Mouse (Mus musculus) CH12.LX (cell line): ENCODE measurements at regions not wholly inside any gene's neighbourhood (a gene's known extent, or its start where the extent isn't known, plus 50 kb on each side); places are given as distances from the start of the nearest gene placed in this dataset.

Experiments used
- DNase-seq: peaks from one replicate; pipeline ENCODE4 v3.0.0-alpha.2; 2013; ENCODE audit errors: extremely low read depth
- H3K27ac ChIP-seq: 2 replicates; pipeline ENCODE4 v1.5.1; 2012; ENCODE audit warnings: low read depth, mild to moderate bottlenecking, control low read depth, moderate library complexity; ENCODE audit not compliant: insufficient read depth
- H3K27me3 ChIP-seq: replicated peaks from 2 replicates; pipeline ENCODE3; 2012; ENCODE audit warnings: inconsistent platforms
- H3K36me3 ChIP-seq, 2 experiments: replicated peaks in 1 of 2; 2 replicates each; pipeline versions ENCODE3 to v1.6.1; 2012; ENCODE audit warnings: inconsistent platforms in 1 of 2, low read length in 1 of 2, mild to moderate bottlenecking in 1 of 2, mixed read lengths in 1 of 2, moderate library complexity in 1 of 2; ENCODE audit not compliant: control insufficient read depth in 1 of 2, insufficient read depth in 1 of 2
- H3K4me1 ChIP-seq, 2 experiments: 2 replicates each; pipeline ENCODE4 v1.6.1; 2012; ENCODE audit warnings: inconsistent platforms in 1 of 2, moderate library complexity in 1 of 2; ENCODE audit not compliant: insufficient read depth in 2 of 2, control insufficient read depth in 1 of 2
- H3K4me2 ChIP-seq: 2 replicates; pipeline ENCODE4 v1.6.1; 2012; ENCODE audit warnings: low read depth, mild to moderate bottlenecking, control low read depth; ENCODE audit not compliant: poor library complexity, insufficient read depth, severe bottlenecking
- H3K4me3 ChIP-seq, 3 experiments: fragments of 150-350 bp in 1 of 3; sonication (generic) in 1 of 3; replicated peaks in 1 of 3; 2 replicates each; pipeline versions ENCODE3 to v1.5.1; 2011 to 2012; ENCODE audit warnings: low read depth in 2 of 3, low read length in 2 of 3, mild to moderate bottlenecking in 2 of 3, moderate library complexity in 2 of 3, control low read depth in 1 of 3, improper control_type of control experiment in 1 of 3, inconsistent platforms in 1 of 3, mixed read lengths in 1 of 3; ENCODE audit not compliant: poor library complexity in 1 of 3
- H3K79me2 ChIP-seq: replicated peaks from 2 replicates; pipeline ENCODE4 v1.6.1; 2012; ENCODE audit warnings: mild to moderate bottlenecking, moderate library complexity; ENCODE audit not compliant: control insufficient read depth, poor library complexity, insufficient read depth, severe bottlenecking; ENCODE audit errors: extremely low read depth
- H3K9ac ChIP-seq: 2 replicates; pipeline ENCODE4 v1.6.1; 2012; ENCODE audit warnings: low read depth, mild to moderate bottlenecking, control low read depth, moderate library complexity; ENCODE audit not compliant: insufficient read depth
- H3K9me3 ChIP-seq: replicated peaks from 2 replicates; pipeline ENCODE3; 2012; ENCODE audit warnings: low read length, inconsistent platforms, mixed read lengths
- BHLHE40 ChIP-seq: IDR thresholded peaks from 2 replicates; pipeline ENCODE4 v1.6.1; 2011; ENCODE audit warnings: mild to moderate bottlenecking, low read depth, low read length, improper control_type of control experiment
- ELF1 ChIP-seq: IDR thresholded peaks from 2 replicates; pipeline ENCODE4 v1.6.1; 2014; ENCODE audit warnings: low read depth, mild to moderate bottlenecking, inconsistent platforms, low read length, improper control_type of control experiment
- EP300 ChIP-seq: IDR thresholded peaks from 2 replicates; pipeline ENCODE4 v1.6.1; 2011; ENCODE audit warnings: low read length, improper control_type of control experiment
- IRF4 ChIP-seq: IDR thresholded peaks from 2 replicates; pipeline ENCODE4 v1.6.1; 2014; ENCODE audit warnings: low read depth, mild to moderate bottlenecking, inconsistent platforms, low read length, improper control_type of control experiment
- KAT2A ChIP-seq: IDR thresholded peaks from 2 replicates; pipeline ENCODE4 v1.6.1; 2012; ENCODE audit warnings: low read length, improper control_type of control experiment, inconsistent platforms; ENCODE audit not compliant: insufficient replicate concordance
- MAFK ChIP-seq: IDR thresholded peaks from 2 replicates; pipeline ENCODE4 v1.6.1; 2011; ENCODE audit warnings: low read length, improper control_type of control experiment; ENCODE audit not compliant: insufficient replicate concordance
- MAX ChIP-seq: IDR thresholded peaks from 2 replicates; pipeline ENCODE4 v1.6.1; 2011; ENCODE audit warnings: low read length, improper control_type of control experiment
- MXI1 ChIP-seq: IDR thresholded peaks from 2 replicates; pipeline ENCODE4 v1.6.1; 2011; ENCODE audit warnings: mild to moderate bottlenecking, low read depth, low read length, improper control_type of control experiment
- MYC ChIP-seq: IDR thresholded peaks from 2 replicates; pipeline ENCODE4 v1.6.1; 2011; ENCODE audit warnings: low read depth, mild to moderate bottlenecking, improper control_type of control experiment, low read length
- NELFE ChIP-seq: IDR thresholded peaks from 2 replicates; pipeline ENCODE4 v1.6.1; 2011; ENCODE audit warnings: low read depth, low read length, improper control_type of control experiment
- NRF1 ChIP-seq: IDR thresholded peaks from 2 replicates; pipeline ENCODE4 v1.6.1; 2014; ENCODE audit warnings: low read depth, mild to moderate bottlenecking, inconsistent platforms, low read length, improper control_type of control experiment, moderate library complexity
- POLR2AphosphoS2 ChIP-seq: IDR thresholded peaks from 2 replicates; pipeline ENCODE4 v1.6.1; 2011; ENCODE audit warnings: low read depth, low read length, improper control_type of control experiment
- RAD21 ChIP-seq: IDR thresholded peaks from 2 replicates; pipeline ENCODE4 v1.6.1; 2011; ENCODE audit warnings: low read depth, mild to moderate bottlenecking, low read length, improper control_type of control experiment, moderate library complexity
- RCOR1 ChIP-seq: conservative IDR thresholded peaks from 2 replicates; pipeline ENCODE4 v1.6.1; 2012; ENCODE audit warnings: low read depth, mild to moderate bottlenecking, inconsistent platforms, low read length, improper control_type of control experiment
- SIN3A ChIP-seq: IDR thresholded peaks from 2 replicates; pipeline ENCODE4 v1.6.1; 2012; ENCODE audit warnings: low read length, improper control_type of control experiment, inconsistent platforms
- SMC3 ChIP-seq: IDR thresholded peaks from 2 replicates; pipeline ENCODE4 v1.6.1; 2011; ENCODE audit warnings: low read depth, low read length, improper control_type of control experiment
- UBTF ChIP-seq: IDR thresholded peaks from 2 replicates; pipeline ENCODE4 v1.6.1; 2012; ENCODE audit warnings: low read depth, mild to moderate bottlenecking, inconsistent platforms, low read length, improper control_type of control experiment, moderate library complexity
- USF1 ChIP-seq: IDR thresholded peaks from 2 replicates; pipeline ENCODE4 v1.6.1; 2014; ENCODE audit warnings: low read depth, mild to moderate bottlenecking, inconsistent platforms, low read length, improper control_type of control experiment
- USF2 ChIP-seq: conservative IDR thresholded peaks from 2 replicates; pipeline ENCODE4 v1.6.1; 2011; ENCODE audit warnings: low read depth, low read length, improper control_type of control experiment
- ZKSCAN1 ChIP-seq: IDR thresholded peaks from 2 replicates; pipeline ENCODE4 v1.6.1; 2012; ENCODE audit warnings: low read depth, inconsistent platforms, low read length, improper control_type of control experiment, borderline replicate concordance
- ZMIZ1 ChIP-seq: IDR thresholded peaks from 2 replicates; pipeline ENCODE4 v1.6.1; 2012; ENCODE audit warnings: low read depth, mild to moderate bottlenecking, inconsistent platforms, low read length, improper control_type of control experiment
- dilution Hi-C: fragments of 300-500 bp; cut with MboI; formaldehyde crosslinking; loops from 2 replicates; pipeline ENCODE4 v1.14.3; 2020; ENCODE audit warnings: low sequenced_read_pairs; ENCODE audit not compliant: extremely low pct_unique_long_range_greater_than_20kb, extremely low pct_ligation_motif_present
- in situ Hi-C: fragments of 300-500 bp; cut with MboI; formaldehyde crosslinking; loops from 3 replicates; pipeline ENCODE4 v1.14.3; 2019; ENCODE audit warnings: low sequenced_read_pairs, low pct_ligation_motif_present, low pct_unique_long_range_greater_than_20kb, mixed read lengths

- in situ Hi-C loops (no loop called here), dilution Hi-C loops (no loop called here)
- no peak for DNase-seq
- Histone ChIP-seq H3K36me3 (no peaks in the 10 kb centered on the region), H3K4me3 (no peak overlapping the region), H3K9ac (no peak overlapping the region), H3K4me2 (no peak overlapping the region), H3K9me3 (no peaks in the 10 kb centered on the region), H3K27ac (no peak overlapping the region), H3K4me1 (no peaks in the 10 kb centered on the region), H3K79me2 (no peaks in the 10 kb centered on the region), H3K27me3 (no peaks in the 10 kb centered on the region)
- TF ChIP-seq ZMIZ1 (no peak), KAT2A (no peak), MYC (no peak), USF1 (no peak), NRF1 (no peak), EP300 (no peak), MXI1 (no peak), IRF4 (no peak), RAD21 (no peak), UBTF (no peak), POLR2AphosphoS2 (no peak), MAFK (no peak), NELFE (no peak), RCOR1 (no peak), ZKSCAN1 (no peak), USF2 (no peak), ELF1 (no peak)
Measured at GRCm38 (mm10) chr2:117685836-117686453, 343.1 kb upstream of the Rasgrp1 start.

GRCm38 (mm10) chr2:117693537-117693936, 350.7 kb upstream of the Rasgrp1 start:
- TF ChIP-seq MXI1 (no peak), SMC3 (no peak), RCOR1 (no peak), KAT2A (no peak), BHLHE40 (no peak), EP300 (no peak), MAX (no peak), SIN3A (no peak), NRF1 (no peak)
- no peak for DNase-seq
- H3K9me3 ChIP-seq = peaks cover 2% of the 10 kb centered on the region
- in situ Hi-C loops (no loop called here), dilution Hi-C loops (no loop called here)
- H3K36me3 ChIP-seq = no peaks in the 10 kb centered on the region
- H3K27ac ChIP-seq = no peak overlapping the region
- no peaks in the 10 kb centered on the region for H3K4me1 ChIP-seq
- no peaks in the 10 kb centered on the region for H3K27me3 ChIP-seq
- H3K79me2 ChIP-seq = no peaks in the 10 kb centered on the region
- H3K9ac ChIP-seq = no peak overlapping the region
- H3K4me2 ChIP-seq = no peak overlapping the region
- H3K4me3 ChIP-seq = no peak overlapping the region
